Mouse (Mus musculus) stomach, embryonic 15.5 days (tissue): ENCODE results near the gene Ift80. TPM values are rescaled to one million over a fixed set of nuclear protein-coding genes. Genes with fewer than 3 reads are reported as not detected.

Experiments
- microRNA counts: library from miRNA; unstranded; fragments of <30 nt; microRNA quantifications from one replicate; lab custom pipeline; 2016
- microRNA-seq: library from miRNA; unstranded; fragments of <30 nt; microRNA quantifications from one replicate; pipeline ENCODE4, GENCODE M21; 2016
- polyA plus RNA-seq: library from polyadenylated mRNA; unstranded; fragments of >200 nt; fragmentation: Nextera tagmentation; extraction: Ambion mirVana; gene quantifications from 2 replicates; pipeline ENCODE4 v1.2.1, GENCODE M21; 2015

The Ift80 gene
- polyA plus RNA-seq, 1 experiment from 2014 or later = 12.1 TPM

MicroRNAs encoded within 50 kb of the gene (microRNA counts, 519-probe panel; counts per million panel counts)
- microRNA mmu-miR-15b (lab: Ali Mortazavi, UCI) = 3,957 counts per million, percentile 95 among the panel's probes with 10 or more counts

Small RNA genes within 50 kb of the gene (microRNA-seq; reads per million reads assigned to microRNA genes)
- gene Mir15b (775 reads per million, percentile 73 among the genes with 10 or more reads in this experiment), gene Mir16-2 (374 reads per million, percentile 65 among the genes with 10 or more reads in this experiment)

Other genes with a start within 250 kb of the Ift80 start
- 0.42 and 0.57 TPM in 2 replicates for gene 1110032F04Rik, start 135.0 kb downstream of the Ift80 start, polyA plus RNA-seq
- 158 and 168 TPM in 2 replicates for gene Smc4, start 168 bp upstream of the Ift80 start, polyA plus RNA-seq
- gene Trim59, start 40.2 kb upstream of the Ift80 start, polyA plus RNA-seq = 86.4 and 89.9 TPM in 2 replicates
- gene Kpna4, start 122.5 kb upstream of the Ift80 start, polyA plus RNA-seq = 29.7 and 31.1 TPM in 2 replicates
- 9.6 and 11.4 TPM in 2 replicates for gene Arl14, start 217.8 kb upstream of the Ift80 start, polyA plus RNA-seq